Mouse (Mus musculus): ENCODE measurements around the gene Mrpl39. TPM values are rescaled to one million over a fixed set of nuclear protein-coding genes. Genes with fewer than 3 reads are reported as not detected.

The Mrpl39 gene
- polyA plus RNA-seq, 1 experiment from 2014 or later: 45.0 TPM

GRCm38 (mm10) chr16:84704661-84705240 is 30.8 kb downstream of the Mrpl39 start:
- Histone ChIP-seq H3K9me3 (no peaks in the 10 kb centered on the region), H3K4me2 (replicated peaks) (no peak overlapping the region), H3K9ac (no peak overlapping the region), H3K4me1 (no peaks in the 10 kb centered on the region), H3K4me3 (no peak overlapping the region), H3K36me3 (no peaks in the 10 kb centered on the region), H3K27me3 (peaks cover 8% of the 10 kb centered on the region; the same call in 1 of the 2 replicates), H3K27ac (no peak overlapping the region)
- 77% methylated on average over 8 of the region's 8 CpGs for WGBS
- ATAC-seq (ENCODE audit: insufficient number of reproducible peaks, insufficient read depth, low FRiP score, low TSS enrichment): no peak

GRCm38 (mm10) chr16:84703769-84704660 is 31.5 kb downstream of the Mrpl39 start:
- Histone ChIP-seq H3K27ac (no peak overlapping the region), H3K27me3 (peaks cover 8% of the 10 kb centered on the region; the same call in 1 of the 2 replicates), H3K9ac (no peak overlapping the region), H3K4me3 (peak overlapping the region; percentile 67), H3K4me1 (no peaks in the 10 kb centered on the region), H3K9me3 (no peaks in the 10 kb centered on the region), H3K36me3 (no peaks in the 10 kb centered on the region), H3K4me2 (replicated peaks) (peak overlapping the region; percentile 98)
- no peak for ATAC-seq (ENCODE audit: insufficient number of reproducible peaks, insufficient read depth, low FRiP score, low TSS enrichment)
- WGBS: 67% methylated on average over 13 of the region's 13 CpGs

- Histone ChIP-seq H3K4me2 (replicated peaks) (peak overlapping the region; percentile 98), H3K36me3 (no peaks in the 10 kb centered on the region), H3K9ac (peak overlapping the region; percentile 59), H3K9me3 (no peaks in the 10 kb centered on the region), H3K27ac (no peak overlapping the region), H3K4me3 (peak overlapping the region; percentile 67), H3K4me1 (no peaks in the 10 kb centered on the region), H3K27me3 (peaks cover 8% of the 10 kb centered on the region; the same call in 1 of the 2 replicates)
- ATAC-seq (ENCODE audit: insufficient number of reproducible peaks, insufficient read depth, low FRiP score, low TSS enrichment): peak; percentile 70; the same call in 1 of the 2 replicates
- WGBS: under 1% methylated on average over 55 of the region's 55 CpGs
These were observed 32.3 kb downstream of the Mrpl39 start for GRCm38 (mm10) chr16:84703129-84703768.

GRCm38 (mm10) chr16:84702230-84703128 is 33.1 kb downstream of the Mrpl39 start:
- WGBS: 11% methylated on average over 39 of the region's 39 CpGs
- Histone ChIP-seq H3K4me2 (replicated peaks) (peak overlapping the region; percentile 98), H3K27me3 (peaks cover 8% of the 10 kb centered on the region; the same call in 1 of the 2 replicates)

GRCm38 (mm10) chr16:84701041-84701440 is 34.5 kb downstream of the Mrpl39 start:
- Histone ChIP-seq H3K36me3 (no peaks in the 10 kb centered on the region), H3K27ac (no peak overlapping the region), H3K9me3 (no peaks in the 10 kb centered on the region), H3K4me2 (replicated peaks) (no peak overlapping the region), H3K4me3 (no peak overlapping the region), H3K9ac (no peak overlapping the region), H3K4me1 (no peaks in the 10 kb centered on the region), H3K27me3 (peaks cover 3% of the 10 kb centered on the region; the same call in 1 of the 2 replicates)
- ATAC-seq (ENCODE audit: insufficient number of reproducible peaks, insufficient read depth, low FRiP score, low TSS enrichment): no peak
- 91% methylated on average over 5 of the region's 5 CpGs for WGBS

More at GRCm38 (mm10) chr16:84702230-84703128, 33.1 kb downstream of the Mrpl39 start:
- peak overlapping the region; percentile 67 for H3K4me3 ChIP-seq
- H3K27ac ChIP-seq: no peak overlapping the region
- H3K4me1 ChIP-seq: no peaks in the 10 kb centered on the region
- H3K9ac ChIP-seq: peak overlapping the region; percentile 59
- H3K9me3 ChIP-seq: no peaks in the 10 kb centered on the region
- ATAC-seq (ENCODE audit: insufficient number of reproducible peaks, insufficient read depth, low FRiP score, low TSS enrichment): no peak
- H3K36me3 ChIP-seq: no peaks in the 10 kb centered on the region

GRCm38 (mm10) chr16:84698708-84699107 is 36.8 kb downstream of the Mrpl39 start:
- no peak overlapping the region for H3K9ac ChIP-seq
- no peaks in the 10 kb centered on the region for H3K9me3 ChIP-seq
- peaks cover 3% of the 10 kb centered on the region; the same call in 1 of the 2 replicates for H3K27me3 ChIP-seq
- no peak for ATAC-seq (ENCODE audit: insufficient number of reproducible peaks, insufficient read depth, low FRiP score, low TSS enrichment)
- no peak overlapping the region for H3K27ac ChIP-seq
- WGBS: 69% methylated on average over 6 of the region's 6 CpGs
- no peak overlapping the region for H3K4me3 ChIP-seq
- H3K4me1 ChIP-seq: no peaks in the 10 kb centered on the region
- H3K36me3 ChIP-seq: no peaks in the 10 kb centered on the region
- H3K4me2 ChIP-seq (replicated peaks): no peak overlapping the region

- Histone ChIP-seq H3K4me2 (replicated peaks) (no peak overlapping the region), H3K9me3 (no peaks in the 10 kb centered on the region), H3K4me1 (no peaks in the 10 kb centered on the region), H3K4me3 (no peak overlapping the region), H3K9ac (no peak overlapping the region), H3K27me3 (no peaks in the 10 kb centered on the region), H3K36me3 (no peaks in the 10 kb centered on the region), H3K27ac (no peak overlapping the region)
- ATAC-seq (ENCODE audit: insufficient number of reproducible peaks, insufficient read depth, low FRiP score, low TSS enrichment): no peak
- 80% methylated on average over 11 of the region's 11 CpGs for WGBS
These were observed 39.4 kb downstream of the Mrpl39 start for GRCm38 (mm10) chr16:84696178-84696577.

- no peak overlapping the region for H3K27ac ChIP-seq
- 67% methylated on average over 4 of the region's 4 CpGs for WGBS
- H3K4me1 ChIP-seq: no peaks in the 10 kb centered on the region
- no peaks in the 10 kb centered on the region for H3K36me3 ChIP-seq
- no peaks in the 10 kb centered on the region for H3K27me3 ChIP-seq
- no peak overlapping the region for H3K9ac ChIP-seq
- H3K4me3 ChIP-seq: no peak overlapping the region
- no peak for ATAC-seq (ENCODE audit: insufficient number of reproducible peaks, insufficient read depth, low FRiP score, low TSS enrichment)
- H3K4me2 ChIP-seq (replicated peaks): no peak overlapping the region
- no peaks in the 10 kb centered on the region for H3K9me3 ChIP-seq
These were observed 53.6 kb downstream of the Mrpl39 start for GRCm38 (mm10) chr16:84681991-84682390.

- no peak overlapping the region for H3K9ac ChIP-seq
- no peak overlapping the region for H3K4me2 ChIP-seq (replicated peaks)
- H3K36me3 ChIP-seq: no peaks in the 10 kb centered on the region
- no peak overlapping the region for H3K4me3 ChIP-seq
- H3K27ac ChIP-seq: no peak overlapping the region
- no peaks in the 10 kb centered on the region for H3K27me3 ChIP-seq
- H3K9me3 ChIP-seq: no peaks in the 10 kb centered on the region
- WGBS: 80% methylated on average over 5 of the region's 5 CpGs
- H3K4me1 ChIP-seq: no peaks in the 10 kb centered on the region
- ATAC-seq (ENCODE audit: insufficient number of reproducible peaks, insufficient read depth, low FRiP score, low TSS enrichment): no peak
These were observed 54.8 kb downstream of the Mrpl39 start for GRCm38 (mm10) chr16:84680760-84681159.

GRCm38 (mm10) chr16:84677292-84677691 is 58.2 kb downstream of the Mrpl39 start:
- no peaks in the 10 kb centered on the region for H3K36me3 ChIP-seq
- no peaks in the 10 kb centered on the region for H3K4me1 ChIP-seq
- no peak overlapping the region for H3K4me2 ChIP-seq (replicated peaks)
- H3K9ac ChIP-seq: no peak overlapping the region
- no peak overlapping the region for H3K4me3 ChIP-seq
- no peaks in the 10 kb centered on the region for H3K9me3 ChIP-seq
- H3K27ac ChIP-seq: no peak overlapping the region
- WGBS: 88% methylated on average over 3 of the region's 3 CpGs
- no peak for ATAC-seq (ENCODE audit: insufficient number of reproducible peaks, insufficient read depth, low FRiP score, low TSS enrichment)
- H3K27me3 ChIP-seq: no peaks in the 10 kb centered on the region

Measured in embryonic facial prominence, embryonic 12.5 days (tissue).